Mouse (Mus musculus): ENCODE measurements around the gene Sult1a1. TPM values are rescaled to one million over a fixed set of nuclear protein-coding genes. Genes with fewer than 3 reads are reported as not detected.

Sult1a1 gene
- polyA plus RNA-seq, 1 experiment from 2014 or later: 0.79 TPM

GRCm38 (mm10) chr7:126678545-126679341 is 2.5 kb upstream of the Sult1a1 start:
- no peak overlapping the region for H3K4me2 ChIP-seq (replicated peaks)
- no peak overlapping the region for H3K4me3 ChIP-seq
- no peaks in the 10 kb centered on the region for H3K27me3 ChIP-seq (replicated peaks)
- WGBS: 88% methylated on average over 8 of the region's 8 CpGs
- H3K9ac ChIP-seq: no peak overlapping the region
- ATAC-seq (ENCODE audit: low FRiP score, low read depth): no peak
- peaks cover 3% of the 10 kb centered on the region; the same call in 1 of the 2 replicates for H3K36me3 ChIP-seq
- no peaks in the 10 kb centered on the region for H3K9me3 ChIP-seq
- no peaks in the 10 kb centered on the region for H3K4me1 ChIP-seq
- H3K27ac ChIP-seq: no peak overlapping the region

DNA sequence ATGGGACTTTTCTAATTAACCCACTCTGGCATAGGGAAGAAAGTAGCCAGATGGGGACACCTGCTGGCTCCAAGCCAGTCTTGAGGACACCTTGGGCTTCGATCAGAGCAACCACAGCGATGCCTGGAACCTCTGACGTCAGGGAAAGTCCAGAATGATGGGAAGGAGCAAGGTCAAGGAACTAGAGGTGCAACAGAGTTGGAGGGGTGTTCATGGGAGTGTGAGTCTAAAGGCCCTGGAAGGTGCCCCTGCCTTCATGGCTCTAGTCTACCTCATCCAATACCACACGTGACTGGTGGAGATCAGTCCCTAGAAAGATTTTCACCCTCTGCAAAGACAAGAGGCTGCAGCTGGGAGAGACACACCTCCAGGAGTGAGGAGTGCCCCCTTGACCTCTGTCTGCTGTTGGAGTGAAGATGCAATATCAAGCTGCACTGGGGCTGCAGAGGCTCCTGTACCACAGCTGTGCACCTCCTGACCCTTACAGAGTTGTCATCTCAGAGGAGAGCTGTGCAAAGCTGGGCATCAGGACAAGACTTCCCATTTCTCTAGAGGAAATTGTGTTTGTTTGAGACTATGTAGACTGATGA is 494 bp upstream of the Sult1a1 start:
- WGBS: 85% methylated on average over 4 of the region's 4 CpGs
- peaks cover 20% of the 10 kb centered on the region for H3K36me3 ChIP-seq
- no peak overlapping the region for H3K4me2 ChIP-seq (replicated peaks)
- H3K9me3 ChIP-seq: no peaks in the 10 kb centered on the region
- H3K27ac ChIP-seq: no peak overlapping the region
- no peak overlapping the region for H3K9ac ChIP-seq
- no peak for ATAC-seq (ENCODE audit: low FRiP score, low read depth)
- H3K4me1 ChIP-seq: no peaks in the 10 kb centered on the region
- no peak overlapping the region for H3K4me3 ChIP-seq
- H3K27me3 ChIP-seq (replicated peaks): no peaks in the 10 kb centered on the region

GRCm38 (mm10) chr7:126675104-126675503 is 1.1 kb downstream of the Sult1a1 start:
- H3K4me2 ChIP-seq (replicated peaks): no peak overlapping the region
- peaks cover 27% of the 10 kb centered on the region for H3K36me3 ChIP-seq
- no peaks in the 10 kb centered on the region for H3K9me3 ChIP-seq
- no peak overlapping the region for H3K4me3 ChIP-seq
- no peak overlapping the region for H3K9ac ChIP-seq
- no peak overlapping the region for H3K27ac ChIP-seq
- no peaks in the 10 kb centered on the region for H3K27me3 ChIP-seq (replicated peaks)
- 93% methylated on average over 8 of the region's 8 CpGs for WGBS
- ATAC-seq (ENCODE audit: low FRiP score, low read depth): no peak
- H3K4me1 ChIP-seq: no peaks in the 10 kb centered on the region

GRCm38 (mm10) chr7:126672111-126672510 is 4.1 kb downstream of the Sult1a1 start:
- H3K4me2 ChIP-seq (replicated peaks): no peak overlapping the region
- no peak for ATAC-seq (ENCODE audit: low FRiP score, low read depth)
- peaks cover 34% of the 10 kb centered on the region for H3K36me3 ChIP-seq
- no peak overlapping the region for H3K27ac ChIP-seq
- H3K9ac ChIP-seq: no peak overlapping the region
- H3K4me1 ChIP-seq: no peaks in the 10 kb centered on the region
- H3K9me3 ChIP-seq: no peaks in the 10 kb centered on the region
- H3K27me3 ChIP-seq (replicated peaks): no peaks in the 10 kb centered on the region
- no peak overlapping the region for H3K4me3 ChIP-seq
- WGBS: 94% methylated on average over 9 of the region's 9 CpGs

- 96% methylated on average over 3 of the region's 3 CpGs for WGBS
- Histone ChIP-seq H3K27me3 (replicated peaks) (no peaks in the 10 kb centered on the region), H3K4me2 (replicated peaks) (no peak overlapping the region), H3K36me3 (peaks cover 49% of the 10 kb centered on the region), H3K4me1 (no peaks in the 10 kb centered on the region), H3K9ac (no peak overlapping the region), H3K4me3 (no peak overlapping the region), H3K9me3 (no peaks in the 10 kb centered on the region), H3K27ac (no peak overlapping the region)
- no peak for ATAC-seq (ENCODE audit: low FRiP score, low read depth)
These were observed 6.1 kb downstream of the Sult1a1 start for GRCm38 (mm10) chr7:126670152-126670551.

GRCm38 (mm10) chr7:126668452-126668851 is 7.8 kb downstream of the Sult1a1 start:
- Histone ChIP-seq H3K9ac (no peak overlapping the region), H3K36me3 (peaks cover 53% of the 10 kb centered on the region), H3K27ac (no peak overlapping the region), H3K4me1 (no peaks in the 10 kb centered on the region), H3K9me3 (no peaks in the 10 kb centered on the region), H3K4me2 (replicated peaks) (no peak overlapping the region), H3K4me3 (no peak overlapping the region), H3K27me3 (replicated peaks) (no peaks in the 10 kb centered on the region)
- ATAC-seq (ENCODE audit: low FRiP score, low read depth): no peak
- WGBS: 87% methylated on average over 5 of the region's 5 CpGs

- ATAC-seq (ENCODE audit: low FRiP score, low read depth): no peak
- 80% methylated on average over 9 of the region's 9 CpGs for WGBS
- Histone ChIP-seq H3K36me3 (peaks cover 48% of the 10 kb centered on the region), H3K27me3 (replicated peaks) (no peaks in the 10 kb centered on the region), H3K4me3 (no peak overlapping the region), H3K4me2 (replicated peaks) (no peak overlapping the region), H3K9ac (no peak overlapping the region), H3K4me1 (no peaks in the 10 kb centered on the region), H3K9me3 (no peaks in the 10 kb centered on the region), H3K27ac (no peak overlapping the region)
These were observed 8.6 kb downstream of the Sult1a1 start for GRCm38 (mm10) chr7:126667495-126668090.

GRCm38 (mm10) chr7:126665269-126665668 is 11.0 kb downstream of the Sult1a1 start:
- H3K36me3 ChIP-seq: peaks cover 32% of the 10 kb centered on the region

DNA sequence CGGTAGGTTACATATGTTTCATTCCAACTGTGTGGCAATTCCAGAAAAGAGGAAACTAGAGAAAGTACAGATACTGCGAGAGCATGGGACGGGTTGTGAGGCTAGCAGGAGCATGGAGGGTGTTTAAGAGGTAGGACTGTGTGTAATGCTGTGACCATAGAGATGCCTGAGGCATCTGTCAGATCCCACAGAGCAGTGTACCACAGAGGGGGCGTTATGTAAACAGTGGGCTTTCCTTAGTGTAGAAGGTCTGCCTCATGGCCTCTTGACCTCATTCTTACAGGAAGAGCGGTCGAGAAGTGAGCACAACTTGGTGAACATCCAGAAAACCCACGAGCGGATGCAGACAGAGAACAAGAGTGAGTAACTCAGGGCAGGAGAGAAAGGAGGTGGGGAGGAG is 12.6 kb downstream of the Sult1a1 start:
- Histone ChIP-seq H3K9me3 (no peaks in the 10 kb centered on the region), H3K9ac (no peak overlapping the region), H3K4me1 (no peaks in the 10 kb centered on the region), H3K27me3 (replicated peaks) (no peaks in the 10 kb centered on the region), H3K36me3 (peaks cover 32% of the 10 kb centered on the region), H3K4me3 (no peak overlapping the region), H3K27ac (no peak overlapping the region), H3K4me2 (replicated peaks) (no peak overlapping the region)
- 73% methylated on average over 8 of the region's 8 CpGs for WGBS
- no peak for ATAC-seq (ENCODE audit: low FRiP score, low read depth)

More at GRCm38 (mm10) chr7:126665269-126665668, 11.0 kb downstream of the Sult1a1 start:
- Histone ChIP-seq H3K9ac (no peak overlapping the region), H3K4me3 (no peak overlapping the region), H3K4me1 (no peaks in the 10 kb centered on the region), H3K9me3 (no peaks in the 10 kb centered on the region), H3K27me3 (replicated peaks) (no peaks in the 10 kb centered on the region), H3K4me2 (replicated peaks) (no peak overlapping the region), H3K27ac (no peak overlapping the region)
- 95% methylated on average over 3 of the region's 3 CpGs for WGBS
- ATAC-seq (ENCODE audit: low FRiP score, low read depth): no peak

DNA sequence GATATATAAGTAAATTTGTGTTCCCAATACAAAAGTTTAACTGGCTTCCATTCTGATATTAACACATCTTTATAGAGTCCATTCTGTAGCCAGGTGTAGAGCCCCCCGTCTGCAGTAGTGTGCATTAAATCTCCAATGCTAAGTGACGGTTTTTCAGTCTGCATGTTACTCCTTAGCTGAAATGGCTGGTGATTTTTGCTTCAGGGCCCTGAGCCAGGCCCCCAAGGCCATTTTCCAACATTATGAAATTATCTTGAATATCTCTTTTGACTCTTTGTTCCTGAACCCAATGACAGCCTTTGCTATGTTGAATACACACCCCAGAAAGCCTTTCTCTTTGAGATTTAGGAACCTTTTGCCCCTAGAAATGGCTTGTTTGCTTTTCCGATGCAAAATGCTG is 16.5 kb downstream of the Sult1a1 start:
- H3K9ac ChIP-seq: no peak overlapping the region
- no peak for ATAC-seq (ENCODE audit: low FRiP score, low read depth)
- H3K4me3 ChIP-seq: no peak overlapping the region
- no peaks in the 10 kb centered on the region for H3K27me3 ChIP-seq (replicated peaks)
- H3K36me3 ChIP-seq: peaks cover 7% of the 10 kb centered on the region
- no peaks in the 10 kb centered on the region for H3K9me3 ChIP-seq
- no peak overlapping the region for H3K27ac ChIP-seq
- H3K4me2 ChIP-seq (replicated peaks): no peak overlapping the region
- 89% methylated on average over 3 of the region's 3 CpGs for WGBS
- no peaks in the 10 kb centered on the region for H3K4me1 ChIP-seq

DNA sequence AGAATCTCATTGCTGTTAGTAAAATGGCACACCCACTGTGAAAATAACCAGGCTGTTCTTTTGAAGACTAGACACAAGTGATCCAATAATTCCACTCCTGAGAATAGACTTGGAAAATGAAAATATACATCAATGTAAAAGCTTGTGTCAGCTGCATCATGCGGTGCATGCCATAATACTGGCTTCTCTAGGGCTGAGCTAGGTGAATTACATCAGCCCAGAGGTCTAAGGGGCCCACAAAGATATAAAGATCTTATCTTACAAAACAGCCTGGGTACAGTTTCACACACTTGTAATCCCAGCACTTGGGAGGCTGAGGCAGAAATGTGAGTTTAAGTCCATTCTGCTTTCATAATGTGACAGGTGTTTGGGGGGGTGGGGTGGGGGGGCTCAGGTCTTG is 18.7 kb downstream of the Sult1a1 start:
- H3K36me3 ChIP-seq: no peaks in the 10 kb centered on the region; the same call in 1 of the 2 replicates
- no peak for ATAC-seq (ENCODE audit: low FRiP score, low read depth)
- no peak overlapping the region for H3K9ac ChIP-seq
- H3K4me2 ChIP-seq (replicated peaks): no peak overlapping the region
- no peak overlapping the region for H3K4me3 ChIP-seq
- no peaks in the 10 kb centered on the region for H3K4me1 ChIP-seq
- WGBS: 83% methylated on average over 1 of the region's 1 CpGs
- no peaks in the 10 kb centered on the region for H3K9me3 ChIP-seq
- H3K27ac ChIP-seq: no peak overlapping the region
- H3K27me3 ChIP-seq (replicated peaks): no peaks in the 10 kb centered on the region

- Histone ChIP-seq H3K36me3 (no peaks in the 10 kb centered on the region), H3K4me2 (replicated peaks) (no peak overlapping the region), H3K9me3 (no peaks in the 10 kb centered on the region), H3K4me3 (no peak overlapping the region), H3K9ac (no peak overlapping the region), H3K27me3 (replicated peaks) (no peaks in the 10 kb centered on the region), H3K27ac (no peak overlapping the region), H3K4me1 (no peaks in the 10 kb centered on the region)
- 93% methylated on average over 3 of the region's 3 CpGs for WGBS
- no peak for ATAC-seq (ENCODE audit: low FRiP score, low read depth)
These were observed 20.5 kb downstream of the Sult1a1 start for GRCm38 (mm10) chr7:126655695-126656094.
